Mouse (Mus musculus): ENCODE measurements at regions not wholly inside any gene's neighbourhood (a gene's known extent, or its start where the extent isn't known, plus 50 kb on each side); places are given as distances from the start of the nearest gene placed in this dataset.

DNA sequence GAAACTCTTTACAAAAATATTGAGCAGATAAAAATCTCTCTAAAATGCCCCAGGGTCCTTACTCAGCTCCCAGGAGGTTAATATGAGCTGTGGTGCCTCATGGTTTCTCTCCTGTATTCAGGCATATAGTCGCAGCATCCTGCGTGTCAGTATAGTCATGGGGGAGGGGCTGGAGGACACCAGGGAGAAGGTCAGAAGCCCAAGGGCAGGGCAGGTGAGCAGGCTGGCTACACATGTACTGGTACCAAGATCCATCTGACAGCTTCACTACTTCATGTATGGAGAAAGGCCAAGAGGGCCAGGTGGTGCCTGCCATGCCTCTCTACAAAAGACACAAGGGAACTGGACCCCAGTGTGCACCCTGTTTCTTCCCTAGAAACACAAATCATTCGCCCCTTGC is 524.4 kb downstream of the Fam19a5 start:
- no peak overlapping the region for H3K4me3 ChIP-seq (ENCODE audit: insufficient read depth, low read length)
- no peaks in the 10 kb centered on the region for H3K4me1 ChIP-seq (ENCODE audit: control insufficient read depth, insufficient read depth, low read length)
- TF ChIP-seq POLR2A (IDR thresholded peaks at IDR 0.05; ENCODE audit: borderline replicate concordance, low read depth, low read length) (no peak), CTCF (IDR thresholded peaks at IDR 0.05; ENCODE audit: low read depth, low read length) (no peak)
- no peak overlapping the region for H3K27ac ChIP-seq (ENCODE audit: insufficient read depth, low read depth, low read length)

GRCm38 (mm10) chr15:88072676-88073075 is 527.4 kb upstream of the Zdhhc25 start:
- H3K4me1 ChIP-seq (ENCODE audit: control insufficient read depth, insufficient read depth, low read length) = no peaks in the 10 kb centered on the region
- no peak overlapping the region for H3K4me3 ChIP-seq (ENCODE audit: insufficient read depth, low read length)
- TF ChIP-seq CTCF (IDR thresholded peaks at IDR 0.05; ENCODE audit: low read depth, low read length) = no peak
- TF ChIP-seq POLR2A (IDR thresholded peaks at IDR 0.05; ENCODE audit: borderline replicate concordance, low read depth, low read length) = no peak
- H3K27ac ChIP-seq (ENCODE audit: insufficient read depth, low read depth, low read length) = no peak overlapping the region

DNA sequence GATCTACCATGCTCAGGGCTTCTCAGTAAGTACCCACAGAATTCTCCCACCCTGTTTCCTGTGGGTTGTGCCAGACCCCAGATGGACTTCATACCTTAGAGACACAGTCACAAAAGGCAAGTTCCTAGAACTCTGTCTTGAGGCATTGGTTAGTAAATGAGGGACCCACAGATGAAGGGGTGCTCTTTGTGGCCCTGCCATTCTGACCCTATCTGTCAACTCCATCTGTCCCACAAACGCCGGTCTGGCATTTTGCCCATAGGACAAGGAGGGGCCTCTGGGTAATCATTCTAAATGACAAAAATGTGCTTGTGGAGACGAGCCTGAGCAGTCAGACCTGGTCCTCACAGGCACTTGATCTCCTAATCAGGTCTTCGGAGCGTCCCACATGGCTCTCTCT is 516.2 kb upstream of the Zdhhc25 start:
- Histone ChIP-seq H3K4me3 (ENCODE audit: insufficient read depth, low read length) (no peak overlapping the region), H3K27ac (ENCODE audit: insufficient read depth, low read depth, low read length) (no peak overlapping the region), H3K4me1 (ENCODE audit: control insufficient read depth, insufficient read depth, low read length) (no peaks in the 10 kb centered on the region)
- no peak for TF ChIP-seq CTCF (IDR thresholded peaks at IDR 0.05; ENCODE audit: low read depth, low read length)
- TF ChIP-seq POLR2A (IDR thresholded peaks at IDR 0.05; ENCODE audit: borderline replicate concordance, low read depth, low read length) = no peak

- Histone ChIP-seq H3K27ac (ENCODE audit: insufficient read depth, low read depth, low read length) (no peak overlapping the region), H3K4me3 (ENCODE audit: insufficient read depth, low read length) (no peak overlapping the region), H3K4me1 (ENCODE audit: control insufficient read depth, insufficient read depth, low read length) (no peaks in the 10 kb centered on the region)
- no peak for TF ChIP-seq CTCF (IDR thresholded peaks at IDR 0.05; ENCODE audit: low read depth, low read length)
- TF ChIP-seq POLR2A (IDR thresholded peaks at IDR 0.05; ENCODE audit: borderline replicate concordance, low read depth, low read length) = no peak
Measured at GRCm38 (mm10) chr15:88085631-88086030, 514.5 kb upstream of the Zdhhc25 start.

DNA sequence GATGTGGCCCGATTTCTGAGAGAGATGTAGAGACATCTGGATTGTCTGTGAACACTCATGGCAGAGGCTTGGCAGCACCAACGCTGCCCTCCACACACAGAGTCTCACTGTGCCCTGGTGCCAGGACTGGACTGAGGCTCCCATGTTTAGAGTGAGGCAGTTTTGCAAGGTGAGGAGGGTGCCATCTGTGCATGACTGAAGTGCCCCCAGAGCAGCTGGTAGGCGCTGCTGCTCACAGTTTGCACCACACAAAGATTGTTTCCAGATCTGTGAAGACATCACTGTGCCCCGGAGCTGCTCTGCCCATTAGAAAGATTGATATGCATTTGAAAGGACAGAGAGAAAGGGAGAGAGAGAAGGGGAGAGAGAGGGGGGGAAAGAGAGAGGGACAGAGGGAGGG is 510.6 kb upstream of the Zdhhc25 start:
- no peak overlapping the region for H3K4me3 ChIP-seq (ENCODE audit: insufficient read depth, low read length)
- no peak for TF ChIP-seq CTCF (IDR thresholded peaks at IDR 0.05; ENCODE audit: low read depth, low read length)
- TF ChIP-seq POLR2A (IDR thresholded peaks at IDR 0.05; ENCODE audit: borderline replicate concordance, low read depth, low read length) = no peak
- no peak overlapping the region for H3K27ac ChIP-seq (ENCODE audit: insufficient read depth, low read depth, low read length)
- no peaks in the 10 kb centered on the region for H3K4me1 ChIP-seq (ENCODE audit: control insufficient read depth, insufficient read depth, low read length)

- Histone ChIP-seq H3K27ac (ENCODE audit: insufficient read depth, low read depth, low read length) (no peak overlapping the region), H3K4me3 (ENCODE audit: insufficient read depth, low read length) (no peak overlapping the region), H3K4me1 (ENCODE audit: control insufficient read depth, insufficient read depth, low read length) (no peaks in the 10 kb centered on the region)
- TF ChIP-seq CTCF (IDR thresholded peaks at IDR 0.05; ENCODE audit: low read depth, low read length) = no peak
- TF ChIP-seq POLR2A (IDR thresholded peaks at IDR 0.05; ENCODE audit: borderline replicate concordance, low read depth, low read length) = no peak
Measured at GRCm38 (mm10) chr15:88091390-88091789, 508.7 kb upstream of the Zdhhc25 start.

- H3K4me1 ChIP-seq (ENCODE audit: control insufficient read depth, insufficient read depth, low read length) = no peaks in the 10 kb centered on the region
- TF ChIP-seq CTCF (IDR thresholded peaks at IDR 0.05; ENCODE audit: low read depth, low read length) (no peak), POLR2A (IDR thresholded peaks at IDR 0.05; ENCODE audit: borderline replicate concordance, low read depth, low read length) (no peak)
- no peak overlapping the region for H3K27ac ChIP-seq (ENCODE audit: insufficient read depth, low read depth, low read length)
- H3K4me3 ChIP-seq (ENCODE audit: insufficient read depth, low read length) = no peak overlapping the region
Measured at GRCm38 (mm10) chr15:88120376-88120775, 479.7 kb upstream of the Zdhhc25 start.

DNA sequence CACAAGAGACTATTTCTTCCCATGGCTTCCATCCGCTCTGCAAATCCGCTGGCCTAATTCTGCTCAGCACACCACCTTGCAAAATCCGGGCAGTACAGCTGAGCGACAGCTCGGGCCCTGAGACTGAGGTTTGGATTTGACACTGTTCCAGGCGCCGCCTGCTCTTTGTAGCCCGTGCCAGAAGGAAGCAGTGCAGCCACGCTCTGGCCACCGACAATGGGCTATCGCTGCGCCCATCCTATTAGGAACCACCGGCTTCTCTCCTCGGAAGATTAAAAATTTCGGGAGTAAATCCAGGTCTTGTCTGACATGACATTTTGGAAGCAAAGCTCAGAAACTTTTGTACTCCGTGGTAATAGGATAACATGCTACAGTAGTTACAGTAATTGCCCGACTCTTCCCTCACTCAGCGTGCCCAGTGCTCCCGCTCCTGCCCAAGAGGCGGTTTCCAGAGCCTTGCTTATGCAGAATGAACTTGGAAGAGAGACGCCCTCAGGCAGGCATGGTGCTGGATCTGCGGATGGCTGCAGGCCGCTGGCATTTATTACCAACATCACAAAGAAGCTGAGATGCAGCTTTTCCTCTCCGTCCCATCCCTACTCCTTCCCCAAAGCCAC is 476.1 kb upstream of the Zdhhc25 start:
- H3K4me1 ChIP-seq (ENCODE audit: control insufficient read depth, insufficient read depth, low read length) = no peaks in the 10 kb centered on the region

GRCm38 (mm10) chr15:88146118-88146517 is 454.0 kb upstream of the Zdhhc25 start:
- no peak for TF ChIP-seq CTCF (IDR thresholded peaks at IDR 0.05; ENCODE audit: low read depth, low read length)
- TF ChIP-seq POLR2A (IDR thresholded peaks at IDR 0.05; ENCODE audit: borderline replicate concordance, low read depth, low read length) = no peak
- H3K4me3 ChIP-seq (ENCODE audit: insufficient read depth, low read length) = no peak overlapping the region

More for the DNA sequence above, 476.1 kb upstream of the Zdhhc25 start:
- Histone ChIP-seq H3K27ac (ENCODE audit: insufficient read depth, low read depth, low read length) (no peak overlapping the region), H3K4me3 (ENCODE audit: insufficient read depth, low read length) (no peak overlapping the region)
- TF ChIP-seq CTCF (IDR thresholded peaks at IDR 0.05; ENCODE audit: low read depth, low read length) (no peak), POLR2A (IDR thresholded peaks at IDR 0.05; ENCODE audit: borderline replicate concordance, low read depth, low read length) (no peak)

GRCm38 (mm10) chr15:88151199-88151598 is 448.9 kb upstream of the Zdhhc25 start:
- no peak overlapping the region for H3K4me3 ChIP-seq (ENCODE audit: insufficient read depth, low read length)
- H3K27ac ChIP-seq (ENCODE audit: insufficient read depth, low read depth, low read length) = no peak overlapping the region
- no peak for TF ChIP-seq POLR2A (IDR thresholded peaks at IDR 0.05; ENCODE audit: borderline replicate concordance, low read depth, low read length)
- no peak for TF ChIP-seq CTCF (IDR thresholded peaks at IDR 0.05; ENCODE audit: low read depth, low read length)
- no peaks in the 10 kb centered on the region for H3K4me1 ChIP-seq (ENCODE audit: control insufficient read depth, insufficient read depth, low read length)

More at GRCm38 (mm10) chr15:88146118-88146517, 454.0 kb upstream of the Zdhhc25 start:
- Histone ChIP-seq H3K4me1 (ENCODE audit: control insufficient read depth, insufficient read depth, low read length) (no peaks in the 10 kb centered on the region), H3K27ac (ENCODE audit: insufficient read depth, low read depth, low read length) (no peak overlapping the region)

Data from bone marrow macrophage, adult 2 months (primary cell).